In genomic region chr4:141809850-141810464, GRCm38 (mm10) we compare ENCODE assay signal across 9 mouse cellular contexts. TPM values are rescaled to one million over a fixed set of nuclear protein-coding genes. Genes with fewer than 3 reads are reported as not detected.
DNase-seq lines count a peak whose midpoint lies in the region; ATAC-seq and TF ChIP-seq lines count a peak whose summit lies in the region.
"Had no signal": no experiment of that assay in that cellular context is flagged by ENCODE, and none has a peak within 500 bp of the region (broad histone marks: within the 10 kb centered on the region; RNA-seq: fewer than 3 reads in every experiment).

No protein-coding gene starts in this region.

- no peak overlapping the region for H3K27ac ChIP-seq in cerebellum, adult 2 months (ENCODE audit: insufficient read depth, low read length)
- no peak overlapping the region for H3K27ac ChIP-seq in spleen, adult 2 months (ENCODE audit: insufficient read depth, low read length)
- H3K27ac ChIP-seq: stomach, embryonic 15.5 days had no signal

- ATAC-seq in cerebellum, adult (ENCODE audit: insufficient number of reproducible peaks, low FRiP score, low TSS enrichment), result no peak
- peak; percentile 66 to 79 for ATAC-seq in hematopoietic stem cell, adult 5-6 weeks (replicated peaks in 1 of 2; ENCODE audit: insufficient read depth in 1 of 2, low FRiP score in 2 of 2, low TSS enrichment in 1 of 2, low read depth in 1 of 2, poor library complexity in 2 of 2, severe bottlenecking in 2 of 2)

- no peak for DNase-seq in cerebellum, adult 2 months
- DNase-seq in spleen, adult 2 months (ENCODE audit: low read depth in 1 of 2, low spot score in 2 of 2), result no peak
- no peak for DNase-seq in spleen, postnatal 10 days (ENCODE audit: low spot score in 2 of 2)
- peak; percentile 55 for DNase-seq in mesoderm, embryonic 11.5 days (ENCODE audit: low read depth, low spot score)
- no peak for DNase-seq in yolk sac, embryonic 10.5 days (ENCODE audit: low spot score)
- DNase-seq in spleen, postnatal 4 days (ENCODE audit: low spot score in 2 of 2), result no peak

- H3K27me3 ChIP-seq in cerebellum, adult 2 months (ENCODE audit: control insufficient read depth, insufficient read depth, low read length), result no peaks in the 10 kb centered on the region
- H3K27me3 ChIP-seq in spleen, adult 2 months (ENCODE audit: control insufficient read depth, insufficient read depth, low read length), result no peaks in the 10 kb centered on the region
- H3K27me3 ChIP-seq: stomach, embryonic 15.5 days had no signal

- TF ChIP-seq CTCF in cerebellum, adult 2 months (IDR thresholded peaks at IDR 0.05; ENCODE audit: borderline replicate concordance, insufficient read depth, low read depth, low read length), result peak; percentile 71
- peak; percentile 42; the same call in 1 of the 2 replicates for TF ChIP-seq CTCF in spleen, adult 2 months (IDR thresholded peaks at IDR 0.05; ENCODE audit: extremely low read depth, insufficient read depth, insufficient read length, insufficient replicate concordance)

- H3K36me3 ChIP-seq in spleen, adult 2 months (ENCODE audit: control insufficient read depth, insufficient read depth, low read length), result peaks cover 43% of the 10 kb centered on the region

- H3K4me3 ChIP-seq in cerebellum, adult 2 months (replicated peaks; ENCODE audit: insufficient read depth, low read depth, low read length), result no peak overlapping the region
- no peak overlapping the region for H3K4me3 ChIP-seq in spleen, adult 2 months (ENCODE audit: extremely low read depth, insufficient read depth, insufficient read length)
- H3K4me3 ChIP-seq: stomach, embryonic 15.5 days had no signal

- WGBS in cerebellum, adult 2 months, result 40% methylated on average over 8 of the region's 8 CpGs
- WGBS in spleen, adult 2 months, result 78% methylated on average over 8 of the region's 8 CpGs

- H3K4me1 ChIP-seq in cerebellum, adult 2 months (ENCODE audit: control insufficient read depth, insufficient read depth, low read length), result no peaks in the 10 kb centered on the region
- no peaks in the 10 kb centered on the region for H3K4me1 ChIP-seq in spleen, adult 2 months (ENCODE audit: control insufficient read depth, insufficient read depth, insufficient read length)
- H3K4me1 ChIP-seq: stomach, embryonic 15.5 days had no signal

- no peak for TF ChIP-seq POLR2A in cerebellum, adult 2 months (IDR thresholded peaks at IDR 0.05; ENCODE audit: borderline replicate concordance, insufficient read depth, low read length)
- no peak for TF ChIP-seq POLR2A in spleen, adult 2 months (IDR thresholded peaks at IDR 0.05; ENCODE audit: low read depth, low read length)

RNA-seq across cellular contexts. Expression of gene Cela2a, which starts 16.0 kb away (rescaled TPM):
- 0.13 and 0.16 TPM in 2 replicates for polyA plus RNA-seq in cerebellum, adult 2 months (2012; rRNA removed)
- 18,445 and 18,883 TPM in 2 replicates for polyA plus RNA-seq in spleen, adult 2 months (2012; rRNA removed)
- total RNA-seq in hematopoietic stem cell, adult 5-6 weeks (2017), result not detected in 2 replicates

RNA-seq across cellular contexts. Expression of gene Casp9, which starts 16.5 kb away (rescaled TPM):
- polyA plus RNA-seq in cerebellum, adult 2 months (2012; rRNA removed), result 20.0 and 21.8 TPM in 2 replicates
- polyA plus RNA-seq in spleen, adult 2 months (2012; rRNA removed), result 18.4 and 25.1 TPM in 2 replicates
- 10.2 and 13.8 TPM in 2 replicates for total RNA-seq in hematopoietic stem cell, adult 5-6 weeks (2017)

RNA-seq across cellular contexts. Expression of gene Dnajc16, which starts 19.2 kb away (rescaled TPM):
- polyA plus RNA-seq in cerebellum, adult 2 months (2012; rRNA removed), result 27.3 and 28.1 TPM in 2 replicates
- polyA plus RNA-seq in spleen, adult 2 months (2012; rRNA removed), result 6.6 and 8.0 TPM in 2 replicates
- 6.3 and 10.3 TPM in 2 replicates for total RNA-seq in hematopoietic stem cell, adult 5-6 weeks (2017)

RNA-seq across cellular contexts. Expression of gene Ctrc, which starts 36.2 kb away (rescaled TPM):
- polyA plus RNA-seq in cerebellum, adult 2 months (2012; rRNA removed), result not detected in 2 replicates
- polyA plus RNA-seq in spleen, adult 2 months (2012; rRNA removed), result 84.6 and 1,887 TPM in 2 replicates
- not detected in 2 replicates for total RNA-seq in hematopoietic stem cell, adult 5-6 weeks (2017)

Comparison
In these comparisons a context has a peak if more than half of its experiments do, and no peak if none do; other contexts are left out.
1. RNA of gene Cela2a, which starts 16.0 kb away (polyA plus RNA-seq): 18,445 to 18,883 TPM in spleen, adult 2 months; 0.13 to 0.16 TPM in cerebellum, adult 2 months; every median in the first group is over 1,000 times any median in the second.